Mouse (Mus musculus) limb, embryonic 15.5 days (tissue): ENCODE results near the gene Zfp719. TPM values are rescaled to one million over a fixed set of nuclear protein-coding genes. Genes with fewer than 3 reads are reported as not detected.
A peak's percentile ranks its signal among the peaks of the same experiment; 100 is the strongest.

ENCODE experiments used
- ATAC-seq: fragments of 200-750 bp; cut with Nextera tagmentation; 2 replicates; pipeline ENCODE4 v1.8.0; 2017; ENCODE audit warnings: low read depth, moderate TSS enrichment; ENCODE audit not compliant: insufficient number of reproducible peaks, low FRiP score, low TSS enrichment
- H3K27ac ChIP-seq: fragments of 300-500 bp; sonication (generic); 2 replicates; pipeline ENCODE4 v1.5.1; 2015; ENCODE audit warnings: moderate library complexity, mild to moderate bottlenecking, inconsistent platforms
- H3K27me3 ChIP-seq: fragments of 300-500 bp; sonication (generic); 2 replicates; pipeline ENCODE4 v1.6.1; 2015; ENCODE audit warnings: inconsistent platforms
- H3K36me3 ChIP-seq: fragments of 300-500 bp; sonication (generic); 2 replicates; pipeline ENCODE4 v1.6.1; 2015; ENCODE audit warnings: inconsistent platforms
- H3K4me1 ChIP-seq: fragments of 300-500 bp; sonication (generic); 2 replicates; pipeline ENCODE4 v1.6.1; 2015; ENCODE audit warnings: inconsistent platforms
- H3K4me2 ChIP-seq: fragments of 300-500 bp; sonication (generic); 2 replicates; pipeline ENCODE4 v1.6.1; 2015; ENCODE audit warnings: mild to moderate bottlenecking, inconsistent platforms
- H3K4me3 ChIP-seq: fragments of 300-500 bp; sonication (generic); 2 replicates; pipeline ENCODE4 v1.5.1; 2015; ENCODE audit warnings: mild to moderate bottlenecking, inconsistent platforms
- H3K9ac ChIP-seq: fragments of 300-500 bp; sonication (generic); 2 replicates; pipeline ENCODE4 v1.6.1; 2015; ENCODE audit warnings: inconsistent platforms
- H3K9me3 ChIP-seq: fragments of 300-500 bp; sonication (generic); 2 replicates; pipeline ENCODE4 v1.6.1; 2016; ENCODE audit warnings: inconsistent platforms
- WGBS: fragments of 180-500 bp; shearing (Covaris S2); methylation state at CpG from one replicate; pipeline ENCODE4 v1.1.7; 2015; 5-methylcytosine and 5-hydroxymethylcytosine counted together
- polyA plus RNA-seq: library from polyadenylated mRNA; unstranded; fragments of >200 nt; fragmentation: Nextera tagmentation; extraction: Ambion mirVana; gene quantifications from 2 replicates; pipeline ENCODE4 v1.2.1, GENCODE M21; 2015

The Zfp719 gene
- 14.2 and 14.5 TPM in 2 replicates for polyA plus RNA-seq

DNA sequence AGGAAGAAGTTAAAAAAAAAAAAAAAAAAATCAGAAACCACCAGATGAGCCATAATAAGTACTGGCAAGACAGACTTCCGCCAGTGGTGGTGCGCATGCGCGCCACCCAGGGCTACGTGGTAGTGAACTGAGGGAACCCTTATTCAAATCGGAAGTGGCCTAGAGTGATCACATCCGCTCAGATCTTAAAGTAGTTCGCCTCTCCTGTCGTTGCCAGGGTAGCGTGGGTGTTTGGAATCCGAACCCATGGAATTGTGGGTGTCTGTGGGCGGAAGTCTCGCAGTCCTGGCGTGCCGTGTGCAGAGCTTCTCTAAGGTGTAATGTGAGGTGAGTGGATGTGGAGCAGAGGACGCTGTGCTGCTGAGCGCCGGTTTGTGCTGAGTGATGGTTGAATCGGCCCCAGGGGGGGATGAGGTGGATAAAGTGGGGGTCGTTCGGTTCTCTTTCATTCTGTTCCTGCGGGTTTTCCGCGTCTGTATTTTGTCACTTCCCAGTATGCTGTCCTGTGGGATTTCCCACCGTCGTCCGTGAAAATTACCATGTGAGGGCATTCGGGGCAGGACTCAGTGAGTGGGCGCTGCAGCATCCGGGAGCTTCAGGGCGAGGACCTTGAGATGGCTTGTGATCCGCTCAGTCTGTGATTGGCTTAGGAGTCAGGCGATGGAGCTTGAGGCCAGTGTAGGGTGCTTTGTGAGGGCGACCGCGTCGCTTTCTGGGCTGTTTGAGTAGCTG is at the start of gene Zfp719:
Zfp719 (plus strand) TSS at position 171 of the 732 bp plus-strand sequence.
- Histone ChIP-seq H3K4me3 (peak within 1 kb of the TSS; percentile 71), H3K27ac (peak within 1 kb of the TSS; percentile 93), H3K27me3 (no peaks in the 10 kb centered on the region), H3K9ac (peak within 1 kb of the TSS; percentile 65), H3K4me2 (peak within 1 kb of the TSS; percentile 57), H3K9me3 (no peaks in the 10 kb centered on the region), H3K4me1 (peaks cover 7% of the 10 kb centered on the region), H3K36me3 (peaks cover 19% of the 10 kb centered on the region)
- ATAC-seq = peak; percentile 95
- WGBS = under 1% methylated on average over 37 of the region's 37 CpGs

DNA sequence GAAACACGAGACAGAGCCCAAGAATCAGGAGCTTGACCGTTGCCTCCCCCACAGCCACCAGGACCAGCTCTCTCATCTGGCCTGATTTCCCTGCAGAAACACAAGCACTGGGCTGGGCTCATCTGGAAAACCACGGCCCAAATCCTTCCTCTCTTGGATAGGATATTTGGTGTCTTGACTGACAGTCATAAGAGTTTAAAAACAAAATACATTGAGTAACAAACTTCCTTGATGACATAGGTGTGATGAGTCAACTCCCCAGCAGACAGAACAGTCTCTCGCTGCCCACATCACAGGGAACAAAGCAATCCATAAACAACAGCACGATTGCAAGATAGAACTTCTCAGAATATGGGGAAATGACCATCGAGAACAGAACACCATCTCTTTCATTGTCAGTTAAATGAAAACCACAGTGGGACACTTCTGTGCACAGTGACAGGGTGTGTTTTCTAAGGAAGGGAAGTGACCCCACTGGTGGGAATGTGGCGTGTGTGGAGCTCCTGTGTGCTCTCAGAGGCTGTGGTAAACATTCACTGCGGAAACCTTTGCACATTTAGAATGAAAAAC is 49.1 kb upstream of the Zfp719 start:
- Histone ChIP-seq H3K4me2 (no peak overlapping the region), H3K36me3 (no peaks in the 10 kb centered on the region), H3K4me3 (no peak overlapping the region), H3K9me3 (no peaks in the 10 kb centered on the region), H3K9ac (no peak overlapping the region), H3K27ac (no peak overlapping the region), H3K27me3 (no peaks in the 10 kb centered on the region), H3K4me1 (no peaks in the 10 kb centered on the region)
- WGBS = 71% methylated on average over 8 of the region's 8 CpGs
- no peak for ATAC-seq

DNA sequence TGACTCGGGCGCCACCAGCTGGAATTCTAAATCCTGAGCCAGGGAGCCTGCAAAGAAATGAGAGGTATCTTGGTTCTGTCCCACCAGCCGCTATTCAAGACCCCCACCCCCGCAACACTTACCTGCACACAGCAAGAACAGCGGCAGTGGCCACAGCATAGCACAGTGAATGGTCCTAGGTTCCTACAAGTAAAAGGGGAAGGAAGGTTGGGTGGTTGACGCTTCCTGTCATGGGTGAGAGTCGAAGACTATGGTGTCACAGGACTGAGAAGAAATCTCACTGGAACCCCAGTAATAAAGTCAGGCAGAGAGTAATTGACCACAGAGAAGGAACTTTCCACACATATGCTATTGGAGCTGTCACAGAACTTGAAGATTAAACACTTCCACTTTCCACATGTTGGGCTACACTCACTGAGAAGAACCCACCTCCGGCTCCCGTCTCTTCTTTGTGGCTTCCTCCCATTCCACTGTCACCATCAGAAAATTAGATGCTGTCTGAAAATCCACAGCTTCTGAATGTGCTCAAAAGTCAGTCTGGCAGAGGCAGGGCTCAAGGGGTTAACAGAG is 46.4 kb upstream of the Zfp719 start:
- no peak overlapping the region for H3K27ac ChIP-seq
- no peaks in the 10 kb centered on the region for H3K36me3 ChIP-seq
- ATAC-seq = no peak
- no peaks in the 10 kb centered on the region for H3K9me3 ChIP-seq
- no peak overlapping the region for H3K9ac ChIP-seq
- H3K4me3 ChIP-seq = no peak overlapping the region
- H3K4me1 ChIP-seq = no peaks in the 10 kb centered on the region
- H3K27me3 ChIP-seq = no peaks in the 10 kb centered on the region
- no peak overlapping the region for H3K4me2 ChIP-seq
- 78% methylated on average over 9 of the region's 9 CpGs for WGBS

DNA sequence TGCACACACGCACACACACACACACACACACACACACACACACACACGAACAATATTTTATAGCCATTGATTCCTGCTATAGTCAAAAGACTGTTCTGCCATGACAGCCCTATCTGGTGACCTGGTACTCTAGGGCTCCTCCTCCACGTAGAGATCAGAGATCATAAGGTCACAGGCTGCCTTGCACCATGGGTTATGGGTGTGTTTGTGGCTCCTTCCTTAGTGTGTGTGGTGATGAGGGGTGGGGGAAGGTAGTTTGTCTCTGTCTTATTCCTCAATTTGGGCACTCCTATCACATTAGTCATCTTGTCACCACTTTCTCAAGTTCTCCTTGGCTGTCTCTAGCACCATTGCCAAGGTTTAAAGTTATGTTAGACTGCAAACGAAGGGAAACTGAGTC is 40.9 kb upstream of the Zfp719 start:
- Histone ChIP-seq H3K27me3 (no peaks in the 10 kb centered on the region), H3K9me3 (no peaks in the 10 kb centered on the region), H3K4me3 (no peak overlapping the region), H3K4me2 (no peak overlapping the region), H3K9ac (no peak overlapping the region), H3K27ac (no peak overlapping the region), H3K36me3 (no peaks in the 10 kb centered on the region), H3K4me1 (no peaks in the 10 kb centered on the region)
- WGBS = 63% methylated on average over 4 of the region's 4 CpGs
- ATAC-seq = no peak

DNA sequence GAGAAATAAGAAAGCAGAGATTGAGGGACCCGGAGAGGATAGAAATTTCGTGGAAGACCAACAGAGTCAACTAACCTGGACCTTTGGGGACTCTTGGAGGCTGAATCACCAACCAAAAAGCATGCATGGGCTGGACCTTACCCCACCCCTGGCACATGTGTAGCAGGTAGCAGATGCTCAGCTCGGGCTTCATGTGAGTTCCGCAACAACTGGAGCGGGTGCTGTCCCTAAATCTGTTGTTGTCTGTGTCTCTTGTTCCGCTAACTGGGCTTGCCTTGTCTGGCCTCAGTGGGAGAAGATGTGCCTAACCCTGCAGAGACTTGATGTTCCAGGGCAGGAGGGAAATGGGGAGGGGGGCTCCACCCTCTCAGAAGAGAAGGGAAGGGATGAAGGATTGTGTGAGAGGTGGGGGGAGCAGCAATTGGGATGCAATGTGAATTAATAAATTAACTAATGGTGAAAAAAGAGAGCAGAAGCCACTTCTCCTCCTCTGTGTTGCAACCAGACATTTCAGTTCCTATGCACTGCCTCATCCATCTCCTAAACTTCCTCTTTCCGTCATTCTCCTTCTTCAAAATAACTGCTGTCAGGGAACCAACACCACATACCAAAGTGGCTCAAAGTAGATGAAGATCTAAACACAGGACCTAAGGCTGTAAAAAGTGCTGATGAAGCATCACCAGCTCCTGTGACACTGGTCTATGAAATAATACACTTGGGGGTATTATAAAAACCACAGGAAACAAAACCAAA is 35.0 kb upstream of the Zfp719 start, which contains the start of gene Cd33:
Cd33 (minus strand) TSS at position 204 of the 753 bp plus-strand sequence.
- Histone ChIP-seq H3K4me1 (no peaks in the 10 kb centered on the region), H3K4me3 (no peak within 1 kb of the TSS)
- WGBS = 79% methylated on average over 7 of the region's 7 CpGs

DNA sequence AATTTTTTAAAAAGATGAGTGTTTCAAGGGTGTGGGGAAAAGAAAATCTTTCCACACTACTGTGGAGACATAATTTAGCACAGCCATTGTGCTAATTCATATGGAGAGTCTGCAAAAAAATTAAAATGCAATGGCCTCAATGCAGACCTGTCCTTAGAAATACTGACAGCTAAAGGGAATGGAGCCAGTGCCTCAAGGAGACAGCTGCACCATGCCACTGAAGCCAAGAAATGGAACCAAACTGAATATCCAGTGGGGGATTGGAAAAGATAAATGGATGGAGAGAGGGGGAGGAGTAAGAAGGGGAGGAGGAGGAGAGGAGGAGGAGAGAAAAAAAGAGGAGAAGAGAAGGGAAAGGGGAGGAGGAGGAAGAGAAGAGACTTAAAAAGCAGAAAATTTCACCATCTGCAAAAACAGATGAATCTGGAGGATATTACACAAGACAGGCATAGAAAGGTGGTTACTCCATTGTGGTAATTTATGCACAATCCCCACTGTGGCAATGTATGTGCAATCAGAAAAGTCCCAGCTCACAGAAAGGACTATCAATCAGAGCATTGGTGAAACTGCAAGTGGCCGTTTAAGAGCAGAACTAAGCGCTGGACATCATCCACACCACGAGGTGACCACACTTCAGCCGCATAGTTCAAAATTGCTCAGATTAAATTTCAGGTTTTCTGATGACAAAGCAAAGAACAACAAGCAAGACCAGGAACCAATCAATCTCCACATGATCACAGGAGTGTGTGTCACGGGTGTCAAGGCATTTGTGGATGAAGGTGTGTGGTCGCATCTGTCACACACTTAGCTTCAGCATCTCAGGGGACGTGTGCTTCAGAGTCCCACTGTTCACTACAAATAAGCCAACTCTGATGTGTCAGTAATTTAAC is 33.5 kb upstream of the Zfp719 start:
- Histone ChIP-seq H3K27me3 (no peaks in the 10 kb centered on the region), H3K9ac (no peak overlapping the region), H3K9me3 (no peaks in the 10 kb centered on the region), H3K36me3 (no peaks in the 10 kb centered on the region), H3K4me1 (no peaks in the 10 kb centered on the region), H3K4me2 (no peak overlapping the region), H3K27ac (no peak overlapping the region), H3K4me3 (no peak overlapping the region)
- 59% methylated on average over 7 of the region's 7 CpGs for WGBS
- ATAC-seq = no peak

More for the DNA sequence above, 35.0 kb upstream of the Zfp719 start, which contains the start of gene Cd33:
- no peak within 1 kb of the TSS for H3K27ac ChIP-seq
- no peak within 1 kb of the TSS for H3K4me2 ChIP-seq
- H3K36me3 ChIP-seq = no peaks in the 10 kb centered on the region
- ATAC-seq = no peak
- H3K9me3 ChIP-seq = no peaks in the 10 kb centered on the region
- no peaks in the 10 kb centered on the region for H3K27me3 ChIP-seq
- no peak within 1 kb of the TSS for H3K9ac ChIP-seq

DNA sequence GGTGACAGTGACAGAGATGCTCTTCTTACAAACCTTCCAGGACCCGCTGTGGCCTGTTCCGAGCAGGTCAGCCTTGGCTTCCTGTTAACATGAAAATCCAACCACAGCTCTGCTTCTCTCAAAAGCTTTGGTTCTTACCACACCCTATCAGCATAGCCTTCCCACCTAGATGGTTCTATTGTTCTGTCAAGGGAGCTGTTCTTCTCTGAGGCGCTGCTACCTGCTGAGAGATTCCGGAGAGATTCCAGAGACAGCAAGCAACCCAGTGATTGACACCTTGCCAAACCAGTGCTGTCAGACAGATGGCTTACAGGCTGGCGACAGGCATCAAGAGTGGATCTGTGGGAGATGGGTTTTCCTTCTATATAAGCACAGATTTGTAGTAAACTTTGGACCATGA is 31.7 kb upstream of the Zfp719 start:
- H3K9me3 ChIP-seq = no peaks in the 10 kb centered on the region
- H3K4me2 ChIP-seq = no peak overlapping the region
- no peak overlapping the region for H3K4me3 ChIP-seq
- H3K9ac ChIP-seq = no peak overlapping the region
- 37% methylated on average over 5 of the region's 5 CpGs for WGBS
- no peak for ATAC-seq
- H3K36me3 ChIP-seq = no peaks in the 10 kb centered on the region
- no peaks in the 10 kb centered on the region for H3K4me1 ChIP-seq
- no peaks in the 10 kb centered on the region for H3K27me3 ChIP-seq
- no peak overlapping the region for H3K27ac ChIP-seq

DNA sequence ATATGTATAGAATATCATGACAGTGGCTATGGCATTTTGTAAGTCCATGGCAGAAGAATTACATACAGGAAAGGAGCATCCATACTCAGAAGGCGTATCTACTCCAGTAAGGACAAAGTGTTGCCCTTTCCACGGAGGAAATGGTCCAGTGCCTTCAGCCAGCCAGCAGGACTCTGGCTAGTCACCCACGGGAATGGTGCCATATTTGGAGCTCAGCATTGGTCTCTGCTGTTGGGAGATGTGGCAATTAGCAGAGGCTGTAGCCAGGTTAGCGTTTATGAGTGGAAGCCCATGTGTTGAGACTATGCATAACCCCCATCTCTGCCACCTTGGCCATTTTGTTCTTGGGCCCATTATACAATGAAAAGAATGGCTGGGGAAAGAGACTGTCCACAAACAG is 31.2 kb upstream of the Zfp719 start:
- no peaks in the 10 kb centered on the region for H3K9me3 ChIP-seq
- no peak for ATAC-seq
- no peaks in the 10 kb centered on the region for H3K36me3 ChIP-seq
- H3K4me3 ChIP-seq = no peak overlapping the region
- no peak overlapping the region for H3K27ac ChIP-seq
- H3K9ac ChIP-seq = no peak overlapping the region
- no peaks in the 10 kb centered on the region for H3K4me1 ChIP-seq
- no peaks in the 10 kb centered on the region for H3K27me3 ChIP-seq
- H3K4me2 ChIP-seq = no peak overlapping the region
- 74% methylated on average over 4 of the region's 4 CpGs for WGBS

DNA sequence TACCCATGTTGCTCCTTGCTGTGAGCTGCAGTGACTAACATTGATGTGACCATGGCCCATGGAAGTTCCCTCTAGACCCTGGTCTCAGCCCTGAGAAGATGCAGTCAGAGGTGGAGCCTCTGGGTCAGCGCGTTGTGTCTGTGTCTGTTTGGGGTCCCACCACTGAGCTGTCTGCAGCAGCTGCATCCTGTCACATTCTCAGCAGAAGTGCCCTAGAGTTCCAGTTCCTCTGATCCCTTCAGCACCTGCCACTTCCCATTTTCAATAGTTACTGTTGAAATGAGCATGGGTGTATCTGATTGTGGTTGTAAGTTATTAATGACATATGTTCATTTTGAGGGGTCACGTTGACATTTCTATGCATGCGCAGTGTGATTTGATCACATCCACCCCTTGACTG is 26.3 kb upstream of the Zfp719 start:
- H3K27me3 ChIP-seq = no peaks in the 10 kb centered on the region
- ATAC-seq = no peak
- 0 out of 2 replicates have a peak, but pooled peaks cover 5% of the 10 kb centered on the region for H3K4me1 ChIP-seq
- H3K4me3 ChIP-seq = no peak overlapping the region
- WGBS = 80% methylated on average over 4 of the region's 4 CpGs
- H3K4me2 ChIP-seq = no peak overlapping the region
- no peak overlapping the region for H3K27ac ChIP-seq
- no peaks in the 10 kb centered on the region for H3K36me3 ChIP-seq
- H3K9me3 ChIP-seq = no peaks in the 10 kb centered on the region
- H3K9ac ChIP-seq = no peak overlapping the region

DNA sequence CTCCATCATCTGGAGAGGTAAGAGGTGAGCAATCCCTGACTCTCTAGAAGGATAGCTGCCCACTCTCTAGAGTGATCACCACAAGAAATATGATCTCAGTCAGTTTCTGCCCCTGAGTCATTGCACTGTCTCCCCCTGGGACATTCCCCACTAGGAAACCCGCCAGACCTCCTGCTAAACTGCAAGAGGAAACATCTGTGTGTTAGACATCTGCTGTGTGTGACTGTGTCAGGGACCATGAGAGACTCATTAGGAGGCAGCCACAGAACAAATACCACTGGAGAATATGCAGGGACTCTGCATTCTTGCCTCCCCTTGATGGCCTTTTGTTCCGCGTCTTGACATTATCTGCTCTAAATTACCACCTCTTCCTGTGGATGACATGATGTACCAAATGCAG is 24.9 kb upstream of the Zfp719 start:
- H3K27ac ChIP-seq = no peak overlapping the region

DNA sequence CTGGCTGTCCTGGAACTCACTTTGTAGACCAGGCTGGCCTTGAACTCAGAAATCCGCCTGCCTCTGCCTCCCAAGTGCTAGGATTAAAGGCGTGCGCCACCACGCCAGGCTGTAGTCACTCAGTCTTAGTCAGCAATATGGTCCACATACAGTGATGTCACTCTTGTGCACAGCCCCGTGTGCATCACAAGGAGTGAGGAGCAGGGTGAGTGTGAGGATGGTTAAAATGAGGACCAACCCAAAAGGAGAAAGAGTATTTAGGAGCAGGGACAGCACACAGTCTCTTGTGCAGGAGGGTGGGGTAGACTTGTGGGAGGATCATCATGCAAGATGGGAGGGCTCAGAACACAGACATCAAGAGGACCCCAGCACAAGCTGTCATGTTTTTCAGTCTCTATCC is 24.1 kb upstream of the Zfp719 start:
- Histone ChIP-seq H3K36me3 (no peaks in the 10 kb centered on the region), H3K4me3 (no peak overlapping the region), H3K27ac (no peak overlapping the region), H3K4me2 (no peak overlapping the region), H3K4me1 (0 out of 2 replicates have a peak, but pooled peaks cover 5% of the 10 kb centered on the region), H3K9me3 (no peaks in the 10 kb centered on the region), H3K27me3 (no peaks in the 10 kb centered on the region), H3K9ac (no peak overlapping the region)
- ATAC-seq = no peak
- 86% methylated on average over 5 of the region's 5 CpGs for WGBS

More for the DNA sequence above, 24.9 kb upstream of the Zfp719 start:
- no peak overlapping the region for H3K9ac ChIP-seq
- H3K27me3 ChIP-seq = no peaks in the 10 kb centered on the region
- H3K4me3 ChIP-seq = no peak overlapping the region
- ATAC-seq = no peak
- H3K4me1 ChIP-seq = 0 out of 2 replicates have a peak, but pooled peaks cover 5% of the 10 kb centered on the region
- 44% methylated on average over 3 of the region's 3 CpGs for WGBS
- H3K36me3 ChIP-seq = no peaks in the 10 kb centered on the region
- no peaks in the 10 kb centered on the region for H3K9me3 ChIP-seq
- H3K4me2 ChIP-seq = no peak overlapping the region
